Mouse (Mus musculus): Measurements from ENCODE around the gene Ahnak2. TPM values are rescaled to one million over a fixed set of nuclear protein-coding genes. Genes with fewer than 3 reads are reported as not detected.

Ahnak2 gene
- polyA plus RNA-seq, 1 experiment from 2014 or later = 3.7 TPM

- peaks cover 6% of the 10 kb centered on the region for H3K27me3 ChIP-seq (replicated peaks; ENCODE audit: control insufficient read depth, insufficient read depth, low read length)
- 33% methylated on average over 13 of the region's 13 CpGs for WGBS
- no peak overlapping the region for H3K4me3 ChIP-seq (ENCODE audit: low read length)
- H3K9ac ChIP-seq (ENCODE audit: low read depth, low read length) = no peak overlapping the region
- H3K27ac ChIP-seq (ENCODE audit: low read depth, low read length) = no peak overlapping the region
- H3K4me2 ChIP-seq (ENCODE audit: low read length) = no peak overlapping the region
- ATAC-seq = no peak
- H3K9me3 ChIP-seq (ENCODE audit: control insufficient read depth, low read length) = no peaks in the 10 kb centered on the region
- H3K4me1 ChIP-seq (ENCODE audit: control insufficient read depth, insufficient read depth, low read depth, low read length) = peaks cover 14% of the 10 kb centered on the region
- no peaks in the 10 kb centered on the region for H3K36me3 ChIP-seq (ENCODE audit: control insufficient read depth, insufficient read depth, low read length)
These were observed 1.6 kb upstream of the Ahnak2 start for GRCm38 (mm10) chr12:112804046-112804445.

GRCm38 (mm10) chr12:112802917-112803316 lies 460 bp upstream of the Ahnak2 start:
- Histone ChIP-seq H3K4me2 (ENCODE audit: low read length) (peak overlapping the region; percentile 99), H3K27me3 (replicated peaks; ENCODE audit: control insufficient read depth, insufficient read depth, low read length) (peaks cover 6% of the 10 kb centered on the region), H3K9me3 (ENCODE audit: control insufficient read depth, low read length) (no peaks in the 10 kb centered on the region), H3K27ac (ENCODE audit: low read depth, low read length) (no peak overlapping the region), H3K9ac (ENCODE audit: low read depth, low read length) (no peak overlapping the region), H3K4me1 (ENCODE audit: control insufficient read depth, insufficient read depth, low read depth, low read length) (peaks cover 15% of the 10 kb centered on the region), H3K4me3 (ENCODE audit: low read length) (peak overlapping the region; percentile 64), H3K36me3 (ENCODE audit: control insufficient read depth, insufficient read depth, low read length) (no peaks in the 10 kb centered on the region)
- no peak for ATAC-seq
- WGBS = 25% methylated on average over 3 of the region's 3 CpGs

GRCm38 (mm10) chr12:112800476-112800875 lies 2.0 kb downstream of the Ahnak2 start:
- Histone ChIP-seq H3K9ac (ENCODE audit: low read depth, low read length) (no peak overlapping the region), H3K36me3 (ENCODE audit: control insufficient read depth, insufficient read depth, low read length) (no peaks in the 10 kb centered on the region), H3K4me1 (ENCODE audit: control insufficient read depth, insufficient read depth, low read depth, low read length) (peaks cover 19% of the 10 kb centered on the region), H3K9me3 (ENCODE audit: control insufficient read depth, low read length) (no peaks in the 10 kb centered on the region), H3K27me3 (replicated peaks; ENCODE audit: control insufficient read depth, insufficient read depth, low read length) (peaks cover 6% of the 10 kb centered on the region), H3K4me3 (ENCODE audit: low read length) (no peak overlapping the region), H3K4me2 (ENCODE audit: low read length) (no peak overlapping the region), H3K27ac (ENCODE audit: low read depth, low read length) (no peak overlapping the region)
- 8% methylated on average over 4 of the region's 4 CpGs for WGBS
- ATAC-seq = no peak

DNA sequence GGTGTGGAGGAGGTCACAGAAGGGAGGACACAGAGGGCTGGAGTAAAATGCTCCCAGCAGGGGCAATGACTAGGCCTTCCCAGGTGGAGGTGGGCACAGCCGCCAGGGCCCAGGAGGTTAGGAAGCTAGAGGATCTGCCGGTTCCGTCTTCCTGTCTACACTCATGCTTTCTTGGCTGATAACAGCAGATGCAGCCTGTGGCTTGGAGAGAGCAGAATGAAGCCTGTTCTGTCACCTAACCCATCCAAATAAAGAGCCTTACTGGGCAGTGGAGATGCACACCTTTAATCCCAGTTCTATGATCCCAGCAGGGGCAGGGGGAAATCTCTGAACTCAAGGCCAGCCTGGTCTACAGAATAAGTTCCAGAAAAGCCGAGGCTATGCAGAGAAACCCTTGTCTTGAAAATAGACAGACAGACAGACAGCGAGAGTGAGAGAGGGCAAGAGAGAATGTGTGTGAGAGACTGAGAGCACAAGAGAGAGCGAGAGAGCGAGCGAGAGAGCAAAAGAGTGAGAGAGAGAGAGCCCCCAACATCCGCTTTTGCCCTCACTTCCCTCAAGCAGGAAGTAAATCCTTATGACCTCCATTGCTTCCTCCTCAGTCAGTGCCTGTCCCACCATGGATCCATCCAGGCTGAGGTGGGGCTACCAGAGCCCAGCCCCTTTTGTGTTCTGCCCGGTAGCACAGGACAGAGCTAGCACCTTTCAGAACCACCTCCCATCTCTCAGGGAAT lies 3.1 kb downstream of the Ahnak2 start:
- Histone ChIP-seq H3K9me3 (ENCODE audit: control insufficient read depth, low read length) (no peaks in the 10 kb centered on the region), H3K27ac (ENCODE audit: low read depth, low read length) (no peak overlapping the region), H3K4me2 (ENCODE audit: low read length) (no peak overlapping the region), H3K27me3 (replicated peaks; ENCODE audit: control insufficient read depth, insufficient read depth, low read length) (peaks cover 6% of the 10 kb centered on the region), H3K4me1 (ENCODE audit: control insufficient read depth, insufficient read depth, low read depth, low read length) (peaks cover 19% of the 10 kb centered on the region), H3K4me3 (ENCODE audit: low read length) (no peak overlapping the region), H3K9ac (ENCODE audit: low read depth, low read length) (no peak overlapping the region), H3K36me3 (ENCODE audit: control insufficient read depth, insufficient read depth, low read length) (no peaks in the 10 kb centered on the region)
- WGBS = 83% methylated on average over 10 of the region's 10 CpGs
- no peak for ATAC-seq

- H3K9ac ChIP-seq (ENCODE audit: low read depth, low read length) = no peak overlapping the region
- no peaks in the 10 kb centered on the region for H3K9me3 ChIP-seq (ENCODE audit: control insufficient read depth, low read length)
- no peak for ATAC-seq
- H3K27ac ChIP-seq (ENCODE audit: low read depth, low read length) = no peak overlapping the region
- H3K27me3 ChIP-seq (replicated peaks; ENCODE audit: control insufficient read depth, insufficient read depth, low read length) = peaks cover 6% of the 10 kb centered on the region
- 72% methylated on average over 5 of the region's 5 CpGs for WGBS
- H3K4me1 ChIP-seq (ENCODE audit: control insufficient read depth, insufficient read depth, low read depth, low read length) = peaks cover 19% of the 10 kb centered on the region
- H3K4me3 ChIP-seq (ENCODE audit: low read length) = no peak overlapping the region
- no peak overlapping the region for H3K4me2 ChIP-seq (ENCODE audit: low read length)
- H3K36me3 ChIP-seq (ENCODE audit: control insufficient read depth, insufficient read depth, low read length) = no peaks in the 10 kb centered on the region
These were observed 3.7 kb downstream of the Ahnak2 start for GRCm38 (mm10) chr12:112798716-112799115.

GRCm38 (mm10) chr12:112798332-112798681 lies 4.2 kb downstream of the Ahnak2 start:
- ATAC-seq = no peak
- WGBS = 31% methylated on average over 5 of the region's 5 CpGs
- Histone ChIP-seq H3K27ac (ENCODE audit: low read depth, low read length) (no peak overlapping the region), H3K4me1 (ENCODE audit: control insufficient read depth, insufficient read depth, low read depth, low read length) (peaks cover 19% of the 10 kb centered on the region), H3K27me3 (replicated peaks; ENCODE audit: control insufficient read depth, insufficient read depth, low read length) (peaks cover 6% of the 10 kb centered on the region), H3K4me2 (ENCODE audit: low read length) (no peak overlapping the region), H3K4me3 (ENCODE audit: low read length) (no peak overlapping the region), H3K36me3 (ENCODE audit: control insufficient read depth, insufficient read depth, low read length) (no peaks in the 10 kb centered on the region), H3K9me3 (ENCODE audit: control insufficient read depth, low read length) (no peaks in the 10 kb centered on the region), H3K9ac (ENCODE audit: low read depth, low read length) (peak overlapping the region; percentile 14; the same call in 1 of the 2 replicates)

GRCm38 (mm10) chr12:112797672-112798331 lies 4.7 kb downstream of the Ahnak2 start:
- Histone ChIP-seq H3K36me3 (ENCODE audit: control insufficient read depth, insufficient read depth, low read length) (no peaks in the 10 kb centered on the region), H3K9ac (ENCODE audit: low read depth, low read length) (peak overlapping the region; percentile 14; the same call in 1 of the 2 replicates), H3K4me2 (ENCODE audit: low read length) (no peak overlapping the region), H3K27me3 (replicated peaks; ENCODE audit: control insufficient read depth, insufficient read depth, low read length) (peaks cover 6% of the 10 kb centered on the region), H3K4me1 (ENCODE audit: control insufficient read depth, insufficient read depth, low read depth, low read length) (peaks cover 19% of the 10 kb centered on the region), H3K27ac (ENCODE audit: low read depth, low read length) (no peak overlapping the region), H3K9me3 (ENCODE audit: control insufficient read depth, low read length) (no peaks in the 10 kb centered on the region), H3K4me3 (ENCODE audit: low read length) (no peak overlapping the region)
- 50% methylated on average over 14 of the region's 15 CpGs for WGBS
- peak; percentile 19; the same call in 1 of the 2 replicates for ATAC-seq

DNA sequence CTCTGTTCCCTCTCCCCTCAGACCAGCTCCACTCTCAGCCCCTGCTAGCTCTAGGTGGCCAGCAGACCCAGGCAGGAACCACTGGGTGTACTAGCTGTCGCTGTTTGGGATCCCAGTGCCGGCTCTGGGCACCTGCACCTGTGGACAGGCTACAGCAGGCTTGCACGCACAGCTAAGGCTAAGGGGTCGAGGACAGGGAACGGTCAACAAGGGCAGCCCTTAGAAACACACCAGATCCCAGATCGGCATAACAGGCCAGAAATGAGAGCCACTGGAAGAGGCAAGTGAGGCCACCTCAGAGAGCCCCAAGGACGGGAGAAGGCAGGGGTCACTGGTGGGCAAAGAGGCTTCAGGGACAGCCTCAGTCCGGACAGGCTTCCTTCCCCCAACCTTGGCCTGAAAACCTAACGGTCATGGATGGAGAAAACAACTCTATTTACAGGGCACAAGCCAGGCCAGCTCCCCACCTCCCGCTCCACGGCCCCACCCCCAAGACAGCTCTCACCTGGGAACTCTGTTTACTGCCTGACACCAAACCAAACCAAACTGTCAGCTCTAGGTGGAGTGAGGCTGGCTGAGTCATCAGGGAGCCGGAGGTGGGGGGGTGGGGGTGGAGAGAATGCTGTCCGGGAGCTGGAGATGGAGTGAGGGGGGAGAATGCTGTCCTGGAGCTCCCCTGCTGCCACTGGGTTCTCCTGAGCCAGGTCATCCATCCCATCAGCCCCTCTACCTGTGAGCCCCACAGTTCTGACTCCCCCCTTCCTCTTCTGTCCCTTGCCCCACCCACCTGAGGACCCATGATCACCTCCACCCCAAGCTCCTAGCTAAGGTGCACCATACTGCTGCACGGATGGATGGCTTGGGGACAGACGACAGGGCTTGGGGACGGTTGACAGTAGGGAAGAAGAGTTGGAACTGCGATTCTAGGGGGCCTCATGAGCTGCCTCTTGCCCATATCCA lies 5.6 kb downstream of the Ahnak2 start:
- H3K36me3 ChIP-seq (ENCODE audit: control insufficient read depth, insufficient read depth, low read length) = no peaks in the 10 kb centered on the region
- H3K4me1 ChIP-seq (ENCODE audit: control insufficient read depth, insufficient read depth, low read depth, low read length) = peaks cover 13% of the 10 kb centered on the region
- H3K4me2 ChIP-seq (ENCODE audit: low read length) = no peak overlapping the region
- H3K9ac ChIP-seq (ENCODE audit: low read depth, low read length) = no peak overlapping the region
- H3K27ac ChIP-seq (ENCODE audit: low read depth, low read length) = no peak overlapping the region
- H3K4me3 ChIP-seq (ENCODE audit: low read length) = no peak overlapping the region
- no peak for ATAC-seq
- H3K27me3 ChIP-seq (replicated peaks; ENCODE audit: control insufficient read depth, insufficient read depth, low read length) = peaks cover 6% of the 10 kb centered on the region
- no peaks in the 10 kb centered on the region for H3K9me3 ChIP-seq (ENCODE audit: control insufficient read depth, low read length)
- WGBS = 66% methylated on average over 17 of the region's 17 CpGs

All from hindbrain, embryonic 16.5 days (tissue).